Mouse (Mus musculus) kidney, embryonic 14.5 days (tissue): ENCODE data around the gene Fn1. TPM values are rescaled to one million over a fixed set of nuclear protein-coding genes. Genes with fewer than 3 reads are reported as not detected.

Experiments used
- ATAC-seq: fragments of 200-750 bp; cut with Nextera tagmentation; 2 replicates; pipeline ENCODE4 v1.8.0; 2017; ENCODE audit warnings: moderate number of reproducible peaks, mild to moderate bottlenecking, moderate TSS enrichment, moderate library complexity; ENCODE audit not compliant: low FRiP score, low TSS enrichment
- H3K27ac ChIP-seq: fragments of 300-500 bp; sonication (generic); 2 replicates; pipeline ENCODE4 v1.5.1; 2014; ENCODE audit warnings: low read depth, mild to moderate bottlenecking, low read length, moderate library complexity, mixed read lengths
- H3K27me3 ChIP-seq: fragments of 300-500 bp; sonication (generic); 2 replicates; pipeline ENCODE4 v1.6.1; 2014; ENCODE audit warnings: mild to moderate bottlenecking, low read length; ENCODE audit not compliant: control insufficient read depth, insufficient read depth
- H3K36me3 ChIP-seq: fragments of 300-500 bp; sonication (generic); 2 replicates; pipeline ENCODE4 v1.6.1; 2014; ENCODE audit warnings: low read length, mixed read lengths; ENCODE audit not compliant: control insufficient read depth, insufficient read depth
- H3K4me1 ChIP-seq: fragments of 300-500 bp; sonication (generic); 2 replicates; pipeline ENCODE4 v1.6.1; 2014; ENCODE audit warnings: low read length, mixed read lengths; ENCODE audit not compliant: control insufficient read depth, insufficient read depth
- H3K4me2 ChIP-seq: fragments of 300-500 bp; sonication (generic); replicated peaks from 2 replicates; pipeline ENCODE4 v1.6.1; 2014; ENCODE audit warnings: low read depth, mild to moderate bottlenecking, low read length
- H3K4me3 ChIP-seq: fragments of 300-500 bp; sonication (generic); 2 replicates; pipeline ENCODE4 v1.5.1; 2014; ENCODE audit warnings: mild to moderate bottlenecking, low read length
- H3K9ac ChIP-seq: fragments of 300-500 bp; sonication (generic); 2 replicates; pipeline ENCODE4 v1.6.1; 2014; ENCODE audit warnings: low read depth, mild to moderate bottlenecking, low read length, moderate library complexity
- H3K9me3 ChIP-seq: fragments of 300-500 bp; sonication (generic); 2 replicates; pipeline ENCODE4 v1.6.1; 2016; ENCODE audit warnings: low read length; ENCODE audit not compliant: control insufficient read depth
- WGBS: fragments of 180-500 bp; shearing (Covaris S2); extraction: QIAGEN DNeasy Blood & Tissue Kit; methylation state at CpG from one replicate; pipeline ENCODE4 v1.1.7; 2014; 5-methylcytosine and 5-hydroxymethylcytosine counted together
- polyA plus RNA-seq: library from polyadenylated mRNA; unstranded; fragments of >200 nt; fragmentation: Nextera tagmentation; extraction: Ambion mirVana; gene quantifications from 2 replicates; pipeline ENCODE4 v1.2.1, GENCODE M21; 2014

Gene Fn1
- polyA plus RNA-seq, 1 experiment from 2014 or later: 158 TPM

GRCm38 (mm10) chr1:71630243-71630642 is 22.8 kb downstream of the Fn1 start:
- 83% methylated on average over 8 of the region's 8 CpGs for WGBS
- Histone ChIP-seq H3K36me3 (peaks cover 75% of the 10 kb centered on the region), H3K27ac (no peak overlapping the region), H3K4me1 (no peaks in the 10 kb centered on the region), H3K4me3 (no peak overlapping the region), H3K9me3 (no peaks in the 10 kb centered on the region), H3K27me3 (no peaks in the 10 kb centered on the region), H3K4me2 (no peak overlapping the region), H3K9ac (no peak overlapping the region)
- ATAC-seq: no peak

- 95% methylated on average over 6 of the region's 6 CpGs for whole genome bisulfite sequencing
- Histone ChIP-seq H3K27me3 (no peaks in the 10 kb centered on the region), H3K9me3 (no peaks in the 10 kb centered on the region), H3K4me2 (no peak overlapping the region), H3K27ac (no peak overlapping the region), H3K4me1 (no peaks in the 10 kb centered on the region), H3K36me3 (peaks cover 87% of the 10 kb centered on the region), H3K4me3 (no peak overlapping the region), H3K9ac (no peak overlapping the region)
- ATAC-seq: no peak
Observed at GRCm38 (mm10) chr1:71623625-71624024, 29.4 kb downstream of the Fn1 start.

GRCm38 (mm10) chr1:71621526-71621925 is 31.5 kb downstream of the Fn1 start:
- Histone ChIP-seq H3K4me3 (no peak overlapping the region), H3K36me3 (peaks cover 85% of the 10 kb centered on the region), H3K4me1 (no peaks in the 10 kb centered on the region), H3K9me3 (no peaks in the 10 kb centered on the region), H3K27ac (no peak overlapping the region), H3K4me2 (no peak overlapping the region), H3K9ac (no peak overlapping the region), H3K27me3 (no peaks in the 10 kb centered on the region)
- WGBS: 85% methylated on average over 2 of the region's 2 CpGs
- no peak for ATAC-seq

DNA sequence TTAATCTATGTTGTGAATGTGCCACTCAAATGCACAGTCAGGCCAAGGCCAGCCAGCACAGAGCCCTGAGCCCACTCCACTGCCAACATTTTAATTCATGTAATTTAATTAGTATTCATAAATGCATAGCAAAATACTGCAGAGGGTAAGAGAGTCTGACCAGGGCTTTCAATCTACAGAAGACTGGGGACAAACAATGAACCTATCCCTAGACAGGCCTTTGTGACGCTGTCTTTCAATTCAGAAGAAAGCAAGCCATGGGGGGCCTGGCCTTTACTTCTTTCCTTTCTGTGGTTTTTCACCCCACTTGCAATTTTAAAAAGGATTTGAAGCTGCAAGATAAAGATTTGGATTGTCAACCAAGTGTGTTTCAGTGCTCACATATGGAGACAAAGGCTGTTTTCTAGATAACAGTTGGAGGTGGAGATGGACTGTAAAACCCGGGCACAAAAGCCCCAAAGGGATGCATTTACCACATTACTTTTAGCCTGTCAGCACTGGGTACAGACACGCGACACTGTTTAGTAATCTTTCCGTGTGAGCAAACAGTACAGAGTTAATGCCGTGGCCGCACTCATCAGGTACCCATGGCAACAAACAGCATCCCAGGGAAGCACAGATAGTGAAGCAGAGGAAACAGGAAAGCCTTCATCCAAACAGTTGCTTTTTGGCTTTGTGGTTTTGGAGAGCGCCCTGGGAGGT is 38.3 kb downstream of the Fn1 start:
- Histone ChIP-seq H3K9ac (no peak overlapping the region), H3K36me3 (peaks cover 95% of the 10 kb centered on the region), H3K27me3 (no peaks in the 10 kb centered on the region), H3K9me3 (no peaks in the 10 kb centered on the region), H3K4me1 (no peaks in the 10 kb centered on the region), H3K4me2 (no peak overlapping the region), H3K4me3 (no peak overlapping the region), H3K27ac (no peak overlapping the region)
- WGBS: 91% methylated on average over 8 of the region's 8 CpGs
- ATAC-seq: no peak

DNA sequence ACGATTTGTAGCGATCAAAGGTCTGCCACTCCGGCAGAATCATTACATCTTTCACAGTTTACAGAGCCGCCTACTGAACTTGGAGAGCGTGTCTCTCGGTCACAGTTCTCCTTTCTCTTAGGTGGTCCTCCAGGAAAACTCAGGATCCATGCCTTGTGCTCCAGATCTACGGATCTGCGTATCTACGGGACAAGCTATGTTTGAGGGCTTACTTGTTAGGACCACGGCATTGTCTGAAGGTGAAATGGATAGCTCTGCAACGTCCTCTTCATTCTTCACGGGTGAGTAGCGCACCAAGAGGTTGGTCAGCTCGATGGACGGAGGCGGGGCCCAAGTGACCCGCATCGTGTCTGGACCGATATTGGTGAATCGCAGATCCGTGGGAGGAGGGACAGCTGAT is 40.7 kb downstream of the Fn1 start:
- H3K4me1 ChIP-seq: no peaks in the 10 kb centered on the region
- WGBS: 91% methylated on average over 21 of the region's 21 CpGs
- H3K36me3 ChIP-seq: peaks cover 93% of the 10 kb centered on the region
- H3K27ac ChIP-seq: no peak overlapping the region
- no peak overlapping the region for H3K4me2 ChIP-seq
- H3K27me3 ChIP-seq: no peaks in the 10 kb centered on the region
- no peak for ATAC-seq
- no peaks in the 10 kb centered on the region for H3K9me3 ChIP-seq
- H3K4me3 ChIP-seq: no peak overlapping the region
- H3K9ac ChIP-seq: no peak overlapping the region

GRCm38 (mm10) chr1:71609916-71610315 is 43.1 kb downstream of the Fn1 start:
- Histone ChIP-seq H3K9ac (no peak overlapping the region), H3K4me1 (no peaks in the 10 kb centered on the region), H3K4me3 (no peak overlapping the region), H3K9me3 (no peaks in the 10 kb centered on the region), H3K27me3 (no peaks in the 10 kb centered on the region), H3K27ac (no peak overlapping the region), H3K4me2 (no peak overlapping the region), H3K36me3 (peaks cover 94% of the 10 kb centered on the region)
- ATAC-seq: no peak
- WGBS: 91% methylated on average over 5 of the region's 5 CpGs

- ATAC-seq: no peak
- Histone ChIP-seq H3K27me3 (no peaks in the 10 kb centered on the region), H3K4me1 (no peaks in the 10 kb centered on the region), H3K9me3 (no peaks in the 10 kb centered on the region), H3K4me2 (no peak overlapping the region), H3K9ac (no peak overlapping the region), H3K4me3 (no peak overlapping the region), H3K27ac (no peak overlapping the region), H3K36me3 (peaks cover 94% of the 10 kb centered on the region)
- 97% methylated on average over 37 of the region's 37 CpGs for WGBS
Observed at GRCm38 (mm10) chr1:71609057-71609775, 43.8 kb downstream of the Fn1 start.

- ATAC-seq: no peak
- Histone ChIP-seq H3K36me3 (peaks cover 94% of the 10 kb centered on the region), H3K27ac (no peak overlapping the region), H3K9me3 (no peaks in the 10 kb centered on the region), H3K4me1 (no peaks in the 10 kb centered on the region), H3K9ac (no peak overlapping the region), H3K4me2 (no peak overlapping the region), H3K4me3 (no peak overlapping the region), H3K27me3 (no peaks in the 10 kb centered on the region)
- WGBS: 90% methylated on average over 8 of the region's 8 CpGs
Observed at GRCm38 (mm10) chr1:71606600-71607325, 46.2 kb downstream of the Fn1 start.

DNA sequence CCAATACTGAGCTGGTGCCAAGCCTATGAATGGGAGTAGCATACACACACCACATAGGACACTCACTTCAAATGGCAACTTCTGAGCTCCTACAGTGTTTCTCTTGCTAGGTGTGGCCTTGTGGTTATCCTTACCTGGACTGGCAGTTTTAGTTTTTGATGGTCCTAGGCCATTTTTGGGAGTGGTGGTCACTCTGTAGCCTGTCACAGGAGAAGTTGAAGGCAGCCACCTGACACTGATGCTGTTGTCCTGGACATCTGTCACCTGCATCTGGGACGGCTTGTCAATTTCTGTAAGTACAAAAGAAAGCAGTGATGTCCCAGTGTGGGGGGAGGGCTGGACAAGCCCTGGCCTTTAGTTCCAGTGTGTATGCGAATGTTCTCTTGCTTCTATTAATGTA is 47.2 kb downstream of the Fn1 start:
- Histone ChIP-seq H3K9ac (no peak overlapping the region), H3K4me1 (no peaks in the 10 kb centered on the region), H3K27ac (no peak overlapping the region), H3K4me3 (no peak overlapping the region), H3K9me3 (no peaks in the 10 kb centered on the region), H3K27me3 (no peaks in the 10 kb centered on the region), H3K4me2 (no peak overlapping the region), H3K36me3 (peaks cover 94% of the 10 kb centered on the region)
- ATAC-seq: no peak
- 87% methylated on average over 2 of the region's 2 CpGs for WGBS
